Mouse (Mus musculus) frontal cortex, postnatal 14 days (tissue): ENCODE data around the gene Hsf4.
A peak's percentile ranks its signal among the peaks of the same experiment; 100 is the strongest.

Experiments
- DNase-seq, 2 experiments: peaks; one replicate each; pipeline ENCODE4 v3.0.0; 2022; ENCODE audit warnings: low spot score in 2 of 2

The Hsf4 gene

DNA sequence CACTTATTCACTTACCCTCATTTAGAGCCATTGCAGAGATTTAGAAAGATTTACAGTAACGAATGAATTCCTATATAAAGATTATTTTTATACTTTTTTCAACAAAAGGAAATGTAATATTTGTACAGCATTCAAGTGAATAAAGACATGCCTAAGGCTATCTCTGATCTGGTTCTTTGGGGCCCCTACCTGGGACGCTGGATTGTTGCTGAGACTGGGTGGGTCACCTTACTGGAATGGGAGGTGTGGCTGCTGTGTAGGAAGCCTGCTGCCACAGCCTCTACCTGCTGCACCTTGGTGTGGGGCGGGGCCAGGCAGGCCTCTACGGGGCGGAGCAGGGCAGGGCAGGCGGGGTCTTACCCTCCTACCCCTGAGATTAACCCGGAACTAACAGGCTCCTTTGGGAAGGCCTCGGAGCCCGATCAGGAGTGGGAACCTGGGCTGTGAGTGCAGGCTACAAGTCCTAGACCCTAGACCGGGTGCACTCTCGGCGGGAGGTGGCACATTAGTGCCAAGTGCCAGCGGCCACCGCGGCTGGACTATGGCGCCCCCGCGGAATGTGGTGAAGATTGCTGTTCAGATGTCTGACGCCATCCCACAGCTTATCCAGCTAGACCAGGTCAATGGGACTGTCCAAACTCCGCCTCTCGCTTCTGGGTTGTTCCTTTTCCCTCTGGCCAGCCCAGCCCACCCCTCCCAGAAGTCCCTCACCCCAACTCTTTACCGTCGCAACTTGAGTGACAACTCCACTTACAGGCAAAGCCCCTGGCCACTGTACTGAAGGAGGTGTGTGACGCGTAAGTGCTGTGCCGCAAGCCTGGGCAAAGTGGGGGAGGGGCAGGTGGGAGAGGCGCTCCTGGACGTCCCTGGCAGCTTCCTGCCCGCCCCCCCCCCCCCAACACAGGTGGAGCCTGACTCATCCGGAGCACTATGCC lies 35.9 kb downstream of the Hsf4 start, which contains the start of gene Elmo3:
Gene Elmo3 (plus strand): TSS at position 391 of the 935 bp plus-strand sequence.
- peak in 1 of 2 experiments; percentile 46 for DNase-seq

DNA sequence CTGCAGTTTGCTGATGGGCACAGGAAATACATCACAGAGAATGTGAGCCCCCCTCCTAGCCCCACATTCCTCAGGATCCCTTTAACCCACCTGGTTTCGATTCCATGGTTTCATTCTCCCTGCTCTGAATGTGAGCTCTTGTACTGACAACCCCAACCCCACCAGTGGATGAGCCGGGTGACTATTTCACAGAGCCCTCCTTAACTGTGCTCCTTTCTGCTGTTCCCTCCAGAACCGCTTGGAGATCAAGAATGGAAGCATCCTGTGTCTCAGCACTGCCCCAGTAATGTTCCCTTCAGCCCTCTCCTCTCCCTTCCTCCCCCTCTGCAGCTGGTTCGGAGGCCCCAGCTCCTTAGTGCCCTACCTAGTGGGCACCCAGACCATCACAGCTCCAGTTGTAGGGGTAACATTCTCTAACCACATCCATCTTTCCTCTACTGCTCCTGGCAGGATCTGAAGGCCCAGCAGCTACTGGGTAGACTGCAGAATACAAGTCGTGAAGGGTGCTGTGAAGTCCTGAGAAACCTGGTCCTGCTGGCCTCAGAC lies 36.6 kb downstream of the Hsf4 start:
- no peak for DNase-seq

DNA sequence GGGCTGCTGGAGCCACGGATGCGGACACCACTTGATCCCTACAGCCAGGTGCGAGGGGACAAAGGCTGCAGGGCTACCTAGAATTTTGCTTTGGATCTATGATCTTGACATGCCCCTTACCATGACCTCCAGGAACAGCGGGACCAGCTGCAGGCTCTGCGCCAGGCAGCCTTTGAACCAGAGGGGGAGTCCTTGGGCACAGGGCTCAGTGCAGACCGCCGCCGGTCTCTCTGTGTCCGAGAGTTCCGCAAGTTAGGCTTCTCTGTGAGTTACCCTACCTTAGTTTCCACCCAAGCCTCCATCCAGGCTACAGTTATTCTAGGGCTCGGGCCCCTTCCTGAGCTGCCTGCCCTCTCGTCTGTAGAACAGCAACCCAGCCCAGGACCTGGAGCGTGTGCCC lies 38.1 kb downstream of the Hsf4 start:
- no peak for DNase-seq

DNA sequence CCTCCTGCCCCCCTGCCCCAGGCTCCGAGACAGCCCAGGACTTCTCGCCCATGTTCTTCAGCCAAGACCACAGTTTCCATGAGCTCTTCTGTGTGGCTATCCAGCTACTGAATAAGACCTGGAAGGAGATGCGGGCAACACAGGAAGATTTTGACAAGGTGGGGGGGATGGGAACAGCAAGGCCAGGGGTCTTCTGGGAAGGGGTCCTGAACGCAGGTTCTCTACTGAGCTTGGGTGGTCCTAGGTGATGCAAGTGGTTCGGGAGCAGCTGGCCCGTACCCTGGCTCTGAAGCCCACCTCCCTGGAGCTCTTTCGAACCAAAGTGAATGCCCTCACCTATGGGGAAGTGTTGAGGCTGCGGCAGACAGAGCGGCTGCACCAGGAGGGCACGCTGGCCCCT lies 38.8 kb downstream of the Hsf4 start:
- no peak for DNase-seq

DNA sequence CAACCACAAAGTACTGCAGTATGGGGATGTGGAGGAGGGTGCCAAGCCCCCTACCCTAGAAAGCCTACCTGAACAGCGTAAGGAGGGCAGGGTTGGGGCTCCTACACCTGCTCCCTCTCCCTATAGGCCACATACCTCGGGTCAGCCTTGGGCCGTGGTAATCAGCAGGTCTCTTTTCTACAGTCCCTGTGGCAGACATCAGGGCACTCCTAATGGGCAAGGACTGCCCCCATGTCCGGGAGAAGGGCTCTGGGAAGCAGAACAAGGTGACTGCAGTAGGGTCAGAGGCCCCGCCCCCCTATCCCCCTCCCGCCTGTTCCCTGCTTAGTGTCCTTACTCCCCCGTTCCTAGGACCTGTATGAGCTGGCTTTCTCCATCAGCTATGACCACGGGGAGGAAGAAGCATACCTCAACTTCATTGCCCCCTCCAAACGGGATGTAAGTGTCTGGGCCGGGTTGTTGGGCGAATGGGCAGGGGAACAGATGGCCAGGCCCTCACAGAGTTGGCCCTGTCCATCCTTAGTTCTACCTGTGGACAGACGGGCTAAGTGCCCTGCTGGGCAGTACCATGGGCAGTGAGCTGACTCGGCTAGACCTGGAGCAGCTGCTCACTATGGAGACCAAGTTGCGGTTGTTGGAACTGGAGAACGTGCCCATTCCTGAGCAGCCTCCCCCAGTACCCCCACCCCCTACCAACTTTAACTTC lies 39.7 kb downstream of the Hsf4 start:
- DNase-seq, result no peak

DNA sequence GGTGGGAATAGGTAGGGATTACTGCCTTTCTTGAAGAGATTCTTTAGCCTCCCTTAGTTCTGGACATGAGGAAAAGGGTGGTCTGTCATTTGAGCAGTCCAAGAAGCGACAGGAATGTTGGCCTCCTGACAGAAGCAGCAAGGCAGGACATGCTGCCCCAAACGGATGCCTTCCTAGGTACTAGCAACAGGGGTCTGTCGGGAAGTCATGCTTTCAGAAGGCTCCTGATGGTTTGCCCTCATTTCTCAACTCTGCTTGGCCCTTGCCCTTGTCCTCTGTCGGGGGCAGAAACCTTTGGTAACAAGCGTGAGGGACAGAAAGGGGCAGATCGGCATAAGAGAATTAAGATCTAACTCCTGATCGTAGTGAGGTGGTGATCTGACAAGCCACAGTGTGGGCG lies 40.5 kb downstream of the Hsf4 start:
- no peak for DNase-seq

DNA sequence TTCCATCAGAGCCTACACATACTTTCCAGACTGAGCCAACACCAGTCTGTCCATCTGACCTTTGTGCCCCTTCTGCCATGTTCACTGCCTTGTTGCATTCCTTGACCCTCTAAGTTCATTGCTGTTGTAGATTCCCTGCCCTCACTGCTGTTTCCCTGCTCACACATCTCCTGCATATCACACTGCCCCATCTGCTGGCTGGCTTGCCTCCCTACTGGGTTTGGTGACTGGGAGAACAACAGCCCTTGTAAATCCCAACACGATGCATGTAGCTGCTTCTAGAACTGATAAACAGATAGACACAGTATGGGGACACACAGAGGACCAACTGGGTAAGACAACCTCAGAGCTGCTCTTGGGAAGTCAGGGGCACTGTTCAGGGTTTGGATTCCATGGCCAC lies 42.1 kb downstream of the Hsf4 start:
- no peak for DNase-seq

DNA sequence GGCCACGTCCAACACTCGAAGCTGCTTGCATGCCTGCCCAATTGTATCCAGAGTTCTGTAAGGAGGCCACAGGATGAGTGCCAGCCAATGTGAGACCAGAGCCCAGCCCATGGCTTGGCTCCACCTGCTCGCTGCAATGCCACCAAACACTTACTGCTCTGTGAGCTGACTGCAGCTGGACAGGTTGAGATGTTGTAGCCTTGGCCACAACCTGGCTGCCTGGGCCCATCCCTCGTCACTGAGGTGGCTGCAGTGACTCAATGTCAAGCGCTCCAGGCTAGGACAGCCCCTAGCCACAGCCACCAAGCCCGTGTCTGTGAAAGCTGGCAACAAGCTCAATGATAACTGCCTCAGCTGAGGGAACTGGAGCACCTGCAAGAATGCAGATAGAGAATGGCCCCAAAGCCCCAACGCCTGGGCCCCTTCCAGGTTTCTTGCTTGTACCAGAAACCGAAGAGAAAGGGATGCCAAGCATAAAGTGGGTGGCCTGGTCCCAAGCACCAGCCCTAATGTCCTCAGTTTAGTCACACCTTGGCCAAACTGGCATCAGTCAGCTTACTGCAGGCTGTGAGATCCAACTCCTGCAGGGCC lies 43.4 kb downstream of the Hsf4 start:
- DNase-seq, result no peak

DNA sequence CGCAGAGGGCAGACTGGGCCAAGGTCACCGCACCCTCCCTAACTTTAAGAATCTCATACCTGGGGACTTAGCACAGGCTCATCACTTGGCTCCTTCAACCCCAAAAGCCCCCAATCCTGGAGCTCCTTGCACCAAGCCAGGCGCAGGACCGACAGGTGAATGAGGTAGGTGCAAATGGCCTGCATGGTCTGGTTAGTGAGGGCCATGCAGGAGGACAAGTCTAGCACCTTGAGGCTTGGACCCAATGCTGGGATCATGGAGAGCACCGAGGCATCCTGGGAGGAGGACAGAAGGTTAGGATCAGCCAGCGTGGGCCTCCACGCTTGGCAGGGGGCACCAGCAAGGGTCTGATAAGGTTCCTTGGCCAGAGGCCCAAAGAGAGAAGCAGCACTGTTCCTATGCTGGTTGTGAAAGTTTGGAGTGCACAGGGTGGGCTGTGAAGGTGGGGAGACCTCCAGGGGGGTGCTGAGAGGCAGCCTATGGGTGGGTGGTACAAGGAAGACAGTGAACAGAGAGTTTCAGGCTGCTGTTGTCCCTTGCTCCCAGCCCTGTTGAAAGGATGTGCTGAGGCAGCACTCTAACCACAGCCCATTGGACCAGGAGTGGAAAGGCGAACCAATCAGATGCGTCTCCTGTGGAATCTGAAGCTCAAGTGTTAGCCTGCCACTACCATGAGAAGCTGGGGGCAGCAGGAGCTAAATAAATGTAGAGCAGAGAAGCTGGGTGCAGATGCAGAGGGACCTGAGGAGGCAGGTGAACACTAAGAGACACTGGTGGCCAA lies 44.2 kb downstream of the Hsf4 start:
- DNase-seq, result no peak

DNA sequence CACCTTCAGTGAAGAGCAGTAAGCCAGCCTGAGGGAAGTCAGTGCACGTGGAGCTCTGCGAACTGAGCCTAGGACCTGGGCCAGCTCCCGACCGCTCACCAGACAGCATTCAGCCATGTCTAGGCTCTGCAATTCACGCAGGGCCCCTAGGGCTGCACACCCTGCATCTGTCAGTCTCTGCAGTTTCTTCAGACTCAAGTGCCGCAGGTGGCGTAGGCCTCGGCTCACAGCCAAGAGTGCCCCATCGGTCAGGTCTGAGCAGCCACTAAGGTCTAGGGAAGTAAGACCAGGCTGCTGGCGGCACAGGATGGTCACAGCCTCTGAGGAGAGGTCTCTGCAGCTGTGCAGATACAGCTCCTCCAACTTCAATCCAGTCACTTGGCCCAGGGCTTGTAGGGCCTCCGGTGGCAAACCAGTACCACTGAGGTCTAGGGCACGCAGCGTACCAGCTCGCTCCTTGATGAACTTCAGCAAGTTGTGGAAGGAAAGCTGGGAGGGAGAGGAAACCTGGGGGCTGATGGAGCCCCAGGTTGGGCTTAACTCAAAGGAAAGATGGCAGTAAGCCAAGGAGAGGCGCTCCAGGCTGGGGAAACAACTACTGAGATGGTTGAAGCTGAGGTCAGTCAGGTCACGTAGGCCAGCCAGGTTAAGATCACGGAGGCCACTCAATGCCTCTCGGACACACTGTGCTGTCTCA lies 45.6 kb downstream of the Hsf4 start:
- no peak for DNase-seq

DNA sequence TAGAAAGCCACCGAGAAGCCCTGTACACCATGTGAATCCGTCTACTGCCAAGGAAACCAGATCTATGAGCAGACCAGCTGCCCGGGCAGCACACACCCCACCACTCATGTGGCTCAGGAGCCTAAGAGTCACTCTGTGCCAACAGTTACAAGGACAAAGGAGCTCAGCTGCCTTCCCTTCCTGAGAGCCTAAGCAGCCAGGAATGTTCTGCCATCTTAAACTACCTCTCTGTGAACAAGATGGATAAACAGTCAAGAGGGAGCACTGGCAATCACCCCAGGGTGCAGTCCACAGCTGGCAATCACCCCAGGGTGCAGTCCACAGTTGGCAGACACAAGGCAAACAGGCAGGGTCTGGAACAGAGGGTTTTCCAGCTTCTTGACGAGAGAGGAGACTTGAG lies 48.3 kb downstream of the Hsf4 start:
- DNase-seq, result no peak

DNA sequence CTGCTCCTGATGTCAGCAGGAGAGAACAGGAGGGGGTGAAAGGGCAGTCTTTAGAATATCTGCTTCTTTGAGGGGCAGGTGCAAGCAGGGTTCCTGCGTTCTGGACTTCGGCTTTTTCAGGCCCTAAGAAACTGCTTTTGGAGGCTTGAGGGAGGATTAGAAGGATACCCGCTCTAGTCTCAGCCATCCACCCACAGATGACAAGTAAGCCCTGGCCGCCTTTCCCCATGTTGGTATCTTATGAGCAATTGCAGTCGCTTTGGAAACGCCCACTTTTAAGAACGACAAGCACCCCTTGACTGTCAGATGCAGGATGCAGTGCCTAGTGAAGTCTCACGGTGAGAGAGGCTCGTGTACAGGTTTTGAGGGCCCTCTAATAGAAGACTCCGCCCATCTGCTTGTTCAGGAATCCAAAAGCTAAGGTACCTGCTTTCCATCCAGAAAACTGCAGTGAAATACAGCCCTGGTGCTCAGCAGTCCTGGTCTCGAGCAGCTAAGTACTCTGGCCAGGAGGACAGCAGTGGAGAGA lies 49.1 kb downstream of the Hsf4 start:
- DNase-seq, result no peak

DNA sequence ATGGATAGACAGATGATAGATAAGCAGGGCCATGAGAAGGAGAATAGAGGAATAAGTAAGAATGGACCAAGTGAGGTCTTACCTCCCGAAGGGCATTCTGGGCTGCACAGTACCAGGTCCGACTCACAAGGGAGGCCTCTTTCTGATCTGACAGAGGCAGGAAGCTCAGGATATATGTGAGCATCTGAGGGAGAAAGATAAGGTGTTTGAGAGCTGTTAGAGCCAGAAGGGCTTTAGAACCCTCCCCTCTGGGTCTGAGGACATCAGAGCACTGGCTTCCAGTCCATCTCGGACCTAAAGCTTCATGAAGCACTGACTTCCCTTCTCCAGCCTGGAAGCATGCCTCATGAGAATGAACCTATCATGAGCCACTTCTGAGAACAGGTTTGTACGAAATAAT lies 53.6 kb downstream of the Hsf4 start:
- no peak for DNase-seq
